Mouse (Mus musculus) embryonic facial prominence, embryonic 11.5 days (tissue): ENCODE data around the gene Arhgef10l. TPM values are rescaled to one million over a fixed set of nuclear protein-coding genes. Genes with fewer than 3 reads are reported as not detected.

Experiments used
- ATAC-seq: fragments of 200-750 bp; cut with Nextera tagmentation; replicated peaks from 2 replicates; pipeline ENCODE4 v1.8.0; 2017; ENCODE audit warnings: low read depth; ENCODE audit not compliant: insufficient number of reproducible peaks, low FRiP score, low TSS enrichment
- DNase-seq: peaks from one replicate; pipeline ENCODE4 v3.0.0-alpha.2; 2015; ENCODE audit warnings: low spot score
- H3K27ac ChIP-seq: fragments of 300-500 bp; sonication (generic); replicated peaks from 2 replicates; pipeline ENCODE4 v1.5.1; 2014; ENCODE audit warnings: mild to moderate bottlenecking, low read depth, low read length, control low read depth
- H3K27me3 ChIP-seq: fragments of 300-500 bp; sonication (generic); 2 replicates; pipeline ENCODE4 v1.6.1; 2014; ENCODE audit warnings: mild to moderate bottlenecking, low read length, moderate library complexity, mixed read lengths; ENCODE audit not compliant: control insufficient read depth, insufficient read depth
- H3K36me3 ChIP-seq: fragments of 300-500 bp; sonication (generic); replicated peaks from 2 replicates; pipeline ENCODE4 v1.6.1; 2014; ENCODE audit warnings: low read depth, mild to moderate bottlenecking, low read length, moderate library complexity, mixed read lengths; ENCODE audit not compliant: control insufficient read depth, insufficient read depth
- H3K4me1 ChIP-seq: fragments of 300-500 bp; sonication (generic); 2 replicates; pipeline ENCODE4 v1.6.1; 2014; ENCODE audit warnings: low read length, mixed read lengths; ENCODE audit not compliant: control insufficient read depth, insufficient read depth
- H3K4me2 ChIP-seq: fragments of 300-500 bp; sonication (generic); 2 replicates; pipeline ENCODE4 v1.6.1; 2014; ENCODE audit warnings: low read depth, mild to moderate bottlenecking, control low read depth, low read length, moderate library complexity
- H3K4me3 ChIP-seq: fragments of 300-500 bp; sonication (generic); 2 replicates; pipeline ENCODE4 v1.5.1; 2014; ENCODE audit warnings: low read depth, low read length, control low read depth
- H3K9ac ChIP-seq: fragments of 300-500 bp; sonication (generic); replicated peaks from 2 replicates; pipeline ENCODE4 v1.6.1; 2014; ENCODE audit warnings: mild to moderate bottlenecking, control low read depth, low read length
- H3K9me3 ChIP-seq: fragments of 300-500 bp; sonication (generic); replicated peaks from 2 replicates; pipeline ENCODE4 v1.6.1; 2016; ENCODE audit warnings: mild to moderate bottlenecking, low read length, inconsistent platforms, mixed read lengths; ENCODE audit not compliant: control insufficient read depth
- WGBS: fragments of 180-500 bp; shearing (Covaris S2); extraction: QIAGEN DNeasy Blood & Tissue Kit; methylation state at CpG from one replicate; pipeline ENCODE4 v1.1.7; 2014; 5-methylcytosine and 5-hydroxymethylcytosine counted together
- polyA plus RNA-seq: library from polyadenylated mRNA; unstranded; fragments of >200 nt; fragmentation: Nextera tagmentation; extraction: Ambion mirVana; gene quantifications from 2 replicates; pipeline ENCODE4 v1.2.1, GENCODE M21; 2014

Gene Arhgef10l
- polyA plus RNA-seq, 1 experiment from 2014 or later = 10.5 TPM

DNA sequence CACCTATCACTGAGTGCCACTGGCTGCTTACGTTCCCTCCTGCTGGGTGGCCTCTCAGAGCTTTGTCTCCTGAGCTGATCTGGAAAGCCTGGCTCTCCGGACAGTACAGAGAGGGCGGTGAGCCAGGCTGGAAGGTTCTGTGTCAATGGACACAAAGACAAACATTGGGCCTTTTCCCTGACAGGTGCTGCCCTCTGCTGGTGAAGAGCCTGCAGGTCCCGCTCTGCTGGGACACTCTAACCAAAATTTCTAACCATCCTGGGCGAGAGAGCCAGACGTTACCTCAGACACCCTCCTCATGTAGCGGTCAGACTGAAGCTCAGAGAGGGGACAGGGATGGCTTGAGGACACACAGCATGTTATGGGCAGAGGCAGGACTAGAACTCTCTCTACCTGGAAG is 118.3 kb downstream of the Arhgef10l start:
- WGBS = 37% methylated on average over 7 of the region's 7 CpGs
- Histone ChIP-seq H3K27ac (no peak overlapping the region), H3K9ac (no peak overlapping the region), H3K4me2 (no peak overlapping the region), H3K4me1 (no peaks in the 10 kb centered on the region), H3K9me3 (no peaks in the 10 kb centered on the region), H3K27me3 (no peaks in the 10 kb centered on the region), H3K36me3 (no peaks in the 10 kb centered on the region; the same call in 1 of the 2 replicates), H3K4me3 (no peak overlapping the region)
- DNase-seq = peak; percentile 77
- peak; percentile 14; the same call in 1 of the 2 replicates for ATAC-seq

DNA sequence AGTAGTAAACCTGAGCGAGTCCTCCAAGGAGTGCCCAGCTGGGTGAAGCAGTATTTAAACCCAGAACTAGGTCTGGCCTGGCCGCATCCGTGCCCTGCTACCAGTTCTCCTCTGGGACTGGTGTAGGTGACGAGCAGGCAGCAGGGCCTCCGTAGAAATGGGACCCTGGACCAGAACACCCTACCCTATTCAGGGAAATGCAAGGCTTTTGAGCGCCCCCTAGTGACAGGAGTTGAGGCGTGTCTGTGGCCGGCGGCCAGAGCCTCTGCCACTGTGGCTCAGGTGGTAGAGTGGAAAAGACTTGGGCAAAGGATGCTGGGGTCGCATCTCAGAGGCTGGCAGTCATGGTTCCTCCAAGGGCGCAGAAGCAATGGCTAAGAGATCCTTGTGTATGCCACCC is 126.7 kb downstream of the Arhgef10l start:
- Histone ChIP-seq H3K9ac (no peak overlapping the region), H3K9me3 (no peaks in the 10 kb centered on the region), H3K4me3 (no peak overlapping the region), H3K36me3 (no peaks in the 10 kb centered on the region), H3K4me2 (no peak overlapping the region), H3K27ac (no peak overlapping the region), H3K4me1 (no peaks in the 10 kb centered on the region), H3K27me3 (no peaks in the 10 kb centered on the region)
- WGBS = 35% methylated on average over 11 of the region's 11 CpGs
- DNase-seq (peak; percentile 78), ATAC-seq (no peak)

DNA sequence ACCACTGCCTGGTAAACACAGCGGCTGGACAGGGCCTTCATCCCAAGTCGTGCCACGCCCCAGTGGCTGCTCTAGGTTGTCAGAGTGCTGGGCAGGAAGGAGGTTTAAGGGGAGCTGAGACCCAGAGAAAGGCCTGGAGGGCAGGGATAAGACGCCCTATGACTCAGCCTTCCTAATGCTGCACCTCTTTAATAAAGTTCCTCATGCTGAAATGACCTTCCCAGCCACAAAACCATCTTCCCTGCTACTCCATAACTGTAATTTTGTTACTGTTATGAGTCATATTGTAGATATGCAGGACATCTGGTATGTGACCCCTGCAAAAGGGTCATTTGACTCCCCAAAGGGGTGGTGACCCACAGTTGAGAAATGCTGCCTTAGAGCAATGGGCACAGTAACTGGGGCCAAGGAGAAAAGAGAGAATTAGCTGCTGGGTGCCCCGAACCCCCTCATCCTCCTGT is 128.2 kb downstream of the Arhgef10l start:
- Histone ChIP-seq H3K27ac (no peak overlapping the region), H3K9ac (no peak overlapping the region), H3K27me3 (no peaks in the 10 kb centered on the region), H3K4me3 (no peak overlapping the region), H3K36me3 (no peaks in the 10 kb centered on the region), H3K4me1 (no peaks in the 10 kb centered on the region; the same call in 1 of the 2 replicates), H3K4me2 (no peak overlapping the region), H3K9me3 (no peaks in the 10 kb centered on the region)
- ATAC-seq (no peak), DNase-seq (no peak)
- 74% methylated on average over 5 of the region's 5 CpGs for WGBS

DNA sequence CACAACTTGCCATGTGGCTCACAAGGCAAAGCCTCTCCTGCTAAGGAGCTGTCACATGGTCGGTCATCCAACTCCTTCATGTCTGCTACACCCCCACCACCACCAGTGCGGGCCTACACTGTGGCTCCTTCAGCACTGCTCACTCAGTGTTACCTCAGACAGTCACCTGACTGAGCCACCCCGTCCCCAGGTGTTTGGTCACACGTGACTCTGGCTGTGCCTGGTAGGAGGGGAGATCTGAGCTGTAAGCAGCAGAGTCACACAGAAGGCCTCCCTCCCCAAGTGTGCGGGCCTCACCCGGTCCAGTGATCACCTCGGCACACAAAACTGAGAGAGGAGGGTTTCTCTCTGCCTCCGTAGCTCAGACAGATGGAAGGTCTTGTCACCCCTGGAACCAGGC is 130.5 kb downstream of the Arhgef10l start:
- H3K27ac ChIP-seq = no peak overlapping the region
- no peak overlapping the region for H3K4me2 ChIP-seq
- no peak for DNase-seq
- no peaks in the 10 kb centered on the region for H3K36me3 ChIP-seq
- no peak for ATAC-seq
- WGBS = 81% methylated on average over 8 of the region's 8 CpGs
- no peaks in the 10 kb centered on the region; the same call in 1 of the 2 replicates for H3K4me1 ChIP-seq
- H3K4me3 ChIP-seq = no peak overlapping the region
- no peaks in the 10 kb centered on the region for H3K9me3 ChIP-seq
- H3K9ac ChIP-seq = no peak overlapping the region
- no peaks in the 10 kb centered on the region for H3K27me3 ChIP-seq

DNA sequence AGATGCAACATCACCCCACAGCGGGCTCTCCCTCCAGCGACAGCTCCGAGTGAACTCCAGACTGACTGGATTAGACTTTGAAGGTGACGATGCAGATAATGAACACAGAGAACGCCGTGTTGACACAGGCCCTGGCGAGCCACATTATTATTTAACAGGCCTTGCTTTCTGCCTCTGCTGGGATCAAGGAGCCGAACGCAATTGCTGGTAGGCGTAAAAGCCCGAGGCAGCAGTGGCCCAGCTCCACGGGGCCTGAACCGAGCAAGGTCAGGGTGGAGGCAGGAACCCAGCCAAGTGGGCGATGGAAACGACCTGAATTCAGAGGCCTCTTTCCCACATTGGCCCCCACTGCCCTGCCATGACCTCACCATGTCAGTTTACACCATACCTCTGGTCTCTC is 133.5 kb downstream of the Arhgef10l start:
- no peaks in the 10 kb centered on the region for H3K36me3 ChIP-seq
- no peaks in the 10 kb centered on the region; the same call in 1 of the 2 replicates for H3K4me1 ChIP-seq
- no peak overlapping the region for H3K4me2 ChIP-seq
- ATAC-seq = no peak
- no peaks in the 10 kb centered on the region for H3K9me3 ChIP-seq
- DNase-seq = no peak
- H3K27me3 ChIP-seq = no peaks in the 10 kb centered on the region
- WGBS = 54% methylated on average over 15 of the region's 15 CpGs
- no peak overlapping the region for H3K4me3 ChIP-seq
- H3K9ac ChIP-seq = no peak overlapping the region
- H3K27ac ChIP-seq = no peak overlapping the region

DNA sequence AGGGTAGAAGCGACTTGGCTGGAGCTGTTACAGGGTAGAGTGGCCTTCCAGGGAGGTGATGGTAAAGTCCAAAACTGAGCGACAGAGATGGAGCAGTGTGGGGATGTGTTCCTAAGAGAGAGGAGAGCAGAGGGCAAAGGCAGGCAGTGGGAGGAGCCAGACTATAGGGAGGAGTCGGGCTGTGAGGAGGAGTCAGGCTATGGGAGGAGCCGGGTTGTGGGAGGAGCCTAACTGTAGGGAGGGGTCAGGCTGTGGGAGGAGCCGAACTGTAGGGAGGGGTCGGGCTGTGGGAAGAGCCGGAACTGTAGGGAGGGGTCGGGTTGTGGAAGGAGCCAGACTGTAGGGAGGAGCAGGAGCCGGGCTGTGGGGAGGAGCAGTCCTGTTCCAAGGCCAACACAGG is 134.8 kb downstream of the Arhgef10l start:
- Histone ChIP-seq H3K36me3 (no peaks in the 10 kb centered on the region), H3K4me3 (no peak overlapping the region)

DNA sequence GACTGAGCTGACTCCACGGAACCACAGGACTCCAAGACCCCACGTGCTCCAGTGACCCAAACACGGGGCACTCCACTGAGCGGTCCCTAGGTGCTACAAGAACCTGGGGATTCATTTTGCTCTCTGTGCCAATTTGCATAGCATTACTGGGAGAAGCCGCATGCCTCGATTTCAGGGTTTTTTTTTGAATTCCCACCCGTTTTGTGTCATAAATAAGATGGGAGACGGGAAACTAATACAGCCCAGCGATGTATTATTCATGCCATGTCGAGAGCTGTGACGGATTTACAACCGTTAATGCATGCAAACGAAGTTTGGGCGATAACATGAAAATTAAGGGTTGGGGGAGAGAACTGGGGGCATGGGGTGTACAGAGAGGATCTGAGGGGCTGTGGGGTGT is 136.1 kb downstream of the Arhgef10l start:
- no peak overlapping the region for H3K27ac ChIP-seq
- DNase-seq = no peak
- no peaks in the 10 kb centered on the region for H3K36me3 ChIP-seq
- H3K4me1 ChIP-seq = no peaks in the 10 kb centered on the region; the same call in 1 of the 2 replicates
- H3K9ac ChIP-seq = no peak overlapping the region
- ATAC-seq = no peak
- H3K9me3 ChIP-seq = no peaks in the 10 kb centered on the region
- H3K4me2 ChIP-seq = no peak overlapping the region
- no peaks in the 10 kb centered on the region for H3K27me3 ChIP-seq
- 88% methylated on average over 14 of the region's 14 CpGs for WGBS
- H3K4me3 ChIP-seq = no peak overlapping the region

More for the DNA sequence above, 134.8 kb downstream of the Arhgef10l start:
- 41% methylated on average over 9 of the region's 9 CpGs for WGBS
- ATAC-seq = 0 out of 2 replicates have a peak, but pooled peaks have one; percentile 26
- Histone ChIP-seq H3K27ac (no peak overlapping the region), H3K4me1 (no peaks in the 10 kb centered on the region; the same call in 1 of the 2 replicates), H3K9me3 (no peaks in the 10 kb centered on the region), H3K9ac (no peak overlapping the region), H3K27me3 (no peaks in the 10 kb centered on the region), H3K4me2 (no peak overlapping the region)
- no peak for DNase-seq

DNA sequence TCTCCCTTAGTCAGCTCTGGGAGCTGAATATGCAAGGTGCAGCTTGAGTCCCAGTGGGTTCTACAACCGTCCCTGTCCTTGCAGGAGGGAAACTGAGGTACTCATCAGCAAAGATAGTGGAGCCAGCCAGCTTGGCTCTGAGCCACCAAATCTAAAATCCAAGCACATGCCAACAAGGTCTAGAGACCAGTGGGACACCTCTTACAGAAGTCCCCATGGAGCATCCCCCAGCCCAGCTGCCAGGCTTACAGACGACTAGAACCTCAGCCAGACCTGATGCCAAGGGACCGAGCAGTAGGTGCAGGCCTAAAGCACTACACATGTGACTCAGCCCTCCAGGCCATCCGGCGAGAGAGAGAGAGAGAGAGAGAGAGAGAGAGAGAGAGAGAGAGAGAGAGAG is 137.4 kb downstream of the Arhgef10l start:
- ATAC-seq = no peak
- no peak overlapping the region for H3K27ac ChIP-seq
- H3K27me3 ChIP-seq = no peaks in the 10 kb centered on the region
- no peak overlapping the region for H3K4me2 ChIP-seq
- H3K4me3 ChIP-seq = no peak overlapping the region
- WGBS = 70% methylated on average over 5 of the region's 5 CpGs
- H3K9me3 ChIP-seq = no peaks in the 10 kb centered on the region
- no peak for DNase-seq
- H3K36me3 ChIP-seq = no peaks in the 10 kb centered on the region
- H3K9ac ChIP-seq = no peak overlapping the region
- no peaks in the 10 kb centered on the region for H3K4me1 ChIP-seq
